Mouse (Mus musculus): Measurements from ENCODE around the gene Fcer2a. TPM values are rescaled to one million over a fixed set of nuclear protein-coding genes. Genes with fewer than 3 reads are reported as not detected.

The Fcer2a gene
- polyA plus RNA-seq, 1 experiment from 2014 or later = not detected

DNA sequence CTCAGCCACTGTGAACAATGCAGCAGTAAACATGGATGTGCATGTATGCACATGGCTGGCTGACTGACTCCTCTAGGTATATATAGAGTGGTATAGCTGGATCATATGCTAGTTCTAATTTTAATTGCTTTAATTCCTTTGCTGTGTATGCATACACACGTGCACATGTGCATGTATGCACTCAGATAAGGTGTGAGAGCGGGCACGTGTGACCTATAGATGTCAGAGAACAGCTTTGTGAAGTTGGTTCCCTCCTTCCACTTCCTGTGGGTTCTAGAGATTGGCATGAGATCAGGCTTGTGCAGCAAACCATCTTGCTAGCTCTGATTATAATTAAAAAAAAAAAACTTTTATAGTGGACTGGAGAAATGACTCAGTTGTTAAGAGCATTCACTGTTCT lies 41.1 kb downstream of the Fcer2a start:
- H3K4me2 ChIP-seq = no peak overlapping the region
- H3K9me3 ChIP-seq = no peaks in the 10 kb centered on the region
- H3K9ac ChIP-seq (replicated peaks) = no peak overlapping the region
- no peak overlapping the region for H3K4me3 ChIP-seq (replicated peaks)
- H3K4me1 ChIP-seq (replicated peaks) = peaks cover 9% of the 10 kb centered on the region; the same call in 1 of the 2 replicates
- 67% methylated on average over 3 of the region's 3 CpGs for WGBS
- no peak for ATAC-seq (ENCODE audit: insufficient number of reproducible peaks, insufficient read depth, low FRiP score, low TSS enrichment, low read depth)
- H3K27ac ChIP-seq = no peak overlapping the region
- H3K27me3 ChIP-seq = peaks cover 3% of the 10 kb centered on the region; the same call in 1 of the 2 replicates
- H3K36me3 ChIP-seq = no peaks in the 10 kb centered on the region

DNA sequence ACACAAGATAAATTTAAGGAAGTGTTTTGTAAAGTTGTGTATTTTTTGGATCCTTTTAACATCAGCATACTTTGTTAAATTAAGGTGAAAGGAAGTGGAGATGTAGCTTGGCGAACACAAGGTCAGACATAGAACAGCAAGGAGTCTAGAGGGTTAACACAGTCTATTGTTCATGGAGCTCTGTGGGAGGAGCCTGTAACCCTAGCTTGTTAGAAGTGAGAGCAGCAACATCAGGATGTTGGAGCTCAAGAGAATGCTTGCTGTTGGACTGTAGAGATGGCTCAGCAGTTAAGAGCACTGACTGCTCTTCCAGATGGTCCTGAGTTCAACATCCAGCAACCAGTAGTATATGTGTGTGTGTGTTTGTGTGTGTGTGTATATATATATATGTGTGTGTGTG lies 45.0 kb downstream of the Fcer2a start:
- H3K27me3 ChIP-seq = peaks cover 3% of the 10 kb centered on the region
- H3K4me1 ChIP-seq (replicated peaks) = no peaks in the 10 kb centered on the region
- no peak overlapping the region for H3K9ac ChIP-seq (replicated peaks)
- no peak overlapping the region for H3K4me3 ChIP-seq (replicated peaks)
- ATAC-seq (ENCODE audit: insufficient number of reproducible peaks, insufficient read depth, low FRiP score, low TSS enrichment, low read depth) = 0 out of 2 replicates have a peak, but pooled peaks have one; percentile 64
- no peaks in the 10 kb centered on the region for H3K36me3 ChIP-seq
- no peaks in the 10 kb centered on the region for H3K9me3 ChIP-seq
- no peak overlapping the region for H3K4me2 ChIP-seq
- WGBS = 43% methylated on average over 1 of the region's 1 CpGs
- no peak overlapping the region for H3K27ac ChIP-seq

DNA sequence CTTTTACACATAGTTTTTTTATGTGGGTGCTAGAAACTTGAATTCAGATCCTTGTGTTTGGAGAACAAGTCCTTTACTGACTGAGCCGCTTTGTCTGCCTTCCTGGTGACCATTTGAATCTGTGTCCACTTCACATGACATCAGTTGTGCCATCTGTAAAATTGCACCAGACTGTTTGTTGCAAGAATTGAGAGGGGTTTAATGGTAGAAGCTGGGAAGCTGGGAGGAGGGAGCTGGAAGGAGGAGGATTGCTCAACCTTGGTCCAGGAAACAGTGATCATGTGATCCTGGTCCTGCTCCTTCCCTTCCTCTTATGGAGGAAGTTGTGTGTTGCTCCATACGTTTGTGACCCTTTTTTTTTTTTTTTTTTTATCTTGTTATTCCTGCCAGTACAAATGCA lies 45.7 kb downstream of the Fcer2a start:
- Histone ChIP-seq H3K9ac (replicated peaks) (no peak overlapping the region), H3K4me1 (replicated peaks) (no peaks in the 10 kb centered on the region), H3K4me3 (replicated peaks) (no peak overlapping the region), H3K36me3 (no peaks in the 10 kb centered on the region), H3K4me2 (no peak overlapping the region), H3K27ac (no peak overlapping the region), H3K9me3 (no peaks in the 10 kb centered on the region), H3K27me3 (peaks cover 3% of the 10 kb centered on the region)
- ATAC-seq (ENCODE audit: insufficient number of reproducible peaks, insufficient read depth, low FRiP score, low TSS enrichment, low read depth) = no peak
- WGBS = 91% methylated on average over 1 of the region's 2 CpGs

DNA sequence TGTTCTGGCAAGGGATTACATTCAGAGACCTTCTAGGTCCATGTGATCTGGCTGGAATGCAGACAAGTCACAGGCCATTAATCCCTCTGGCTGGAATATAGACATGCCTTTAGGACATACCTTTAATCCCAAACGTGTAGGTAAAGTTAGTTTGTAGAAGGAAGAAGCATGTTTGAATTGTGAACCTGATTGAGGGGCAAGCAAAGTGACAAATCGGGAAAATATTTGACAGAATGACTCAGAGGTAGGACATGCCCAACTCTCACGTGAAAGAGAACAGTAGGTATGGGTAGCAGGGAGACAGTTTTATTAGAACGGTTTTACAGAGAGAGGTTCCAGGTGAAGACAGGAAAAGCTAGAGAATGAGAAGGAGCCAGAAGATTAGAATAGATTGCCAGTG lies 46.4 kb downstream of the Fcer2a start:
- ATAC-seq (ENCODE audit: insufficient number of reproducible peaks, insufficient read depth, low FRiP score, low TSS enrichment, low read depth) = no peak
- WGBS = 73% methylated on average over 4 of the region's 4 CpGs
- no peak overlapping the region for H3K9ac ChIP-seq (replicated peaks)

DNA sequence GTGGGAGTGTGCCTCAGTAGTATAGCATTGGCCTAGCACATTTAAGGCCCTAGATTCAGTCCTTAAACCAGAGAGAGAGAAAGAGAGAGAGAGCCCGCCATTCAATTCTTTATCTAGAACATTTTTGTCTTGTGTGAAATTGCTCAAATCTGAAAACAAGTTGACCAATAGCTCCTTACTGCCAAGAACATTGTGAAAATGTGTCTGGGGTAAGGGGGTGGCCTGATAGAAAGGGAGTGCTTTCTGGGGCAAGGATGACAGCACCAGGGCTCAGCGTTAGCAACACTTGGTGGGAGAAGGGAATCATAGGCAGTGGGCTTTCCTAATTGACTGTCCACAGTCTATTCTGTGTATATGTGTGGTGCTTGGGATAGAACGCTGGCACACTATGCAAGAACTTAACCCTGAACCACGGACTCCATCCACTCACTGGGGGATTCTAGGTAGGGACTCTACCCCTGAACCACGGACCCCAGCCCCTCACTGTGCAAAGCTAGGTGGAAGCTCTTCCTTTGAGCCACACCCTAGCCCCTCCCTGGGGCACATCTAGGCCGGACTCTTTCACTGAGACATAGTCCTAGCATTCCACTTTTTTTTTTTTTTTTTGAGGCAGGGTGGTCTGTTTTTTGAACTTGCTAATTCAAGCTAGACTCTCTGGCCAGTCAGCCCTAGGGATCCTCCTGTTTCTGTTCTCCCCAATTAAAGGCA lies 47.0 kb downstream of the Fcer2a start:
- Histone ChIP-seq H3K9ac (replicated peaks) (no peak overlapping the region), H3K4me3 (replicated peaks) (no peak overlapping the region), H3K27me3 (peaks cover 3% of the 10 kb centered on the region), H3K4me2 (no peak overlapping the region), H3K36me3 (no peaks in the 10 kb centered on the region), H3K27ac (no peak overlapping the region), H3K4me1 (replicated peaks) (no peaks in the 10 kb centered on the region), H3K9me3 (no peaks in the 10 kb centered on the region)
- ATAC-seq (ENCODE audit: insufficient number of reproducible peaks, insufficient read depth, low FRiP score, low TSS enrichment, low read depth) = no peak
- WGBS = 88% methylated on average over 6 of the region's 6 CpGs

More for the DNA sequence above, 46.4 kb downstream of the Fcer2a start:
- peaks cover 3% of the 10 kb centered on the region for H3K27me3 ChIP-seq
- H3K4me2 ChIP-seq = no peak overlapping the region
- H3K9me3 ChIP-seq = no peaks in the 10 kb centered on the region
- no peaks in the 10 kb centered on the region for H3K36me3 ChIP-seq
- H3K4me3 ChIP-seq (replicated peaks) = no peak overlapping the region
- no peaks in the 10 kb centered on the region for H3K4me1 ChIP-seq (replicated peaks)
- H3K27ac ChIP-seq = no peak overlapping the region

DNA sequence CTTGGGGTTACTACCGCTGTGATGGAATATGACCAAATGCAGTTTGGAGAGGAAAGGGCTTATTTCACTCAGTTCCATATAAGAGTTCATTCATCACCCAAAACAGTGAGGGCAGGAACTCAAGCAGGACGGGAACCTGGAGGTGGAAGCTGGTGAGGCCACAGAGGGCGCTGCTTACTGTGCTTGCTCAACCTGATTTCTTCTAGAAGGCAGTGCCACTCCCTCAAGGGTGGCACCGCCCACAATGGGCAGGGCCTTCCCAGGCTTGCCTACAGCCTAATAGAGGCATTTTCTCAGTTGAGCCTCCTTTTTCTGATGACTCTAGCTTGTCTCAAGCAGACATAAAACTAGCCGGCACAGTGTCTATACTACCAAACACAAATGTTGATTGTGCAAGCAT lies 48.2 kb downstream of the Fcer2a start:
- Histone ChIP-seq H3K4me2 (no peak overlapping the region), H3K4me3 (replicated peaks) (no peak overlapping the region), H3K4me1 (replicated peaks) (no peaks in the 10 kb centered on the region), H3K9ac (replicated peaks) (no peak overlapping the region), H3K27ac (no peak overlapping the region), H3K27me3 (peaks cover 2% of the 10 kb centered on the region; the same call in 1 of the 2 replicates), H3K36me3 (no peaks in the 10 kb centered on the region), H3K9me3 (no peaks in the 10 kb centered on the region)
- 28% methylated on average over 5 of the region's 5 CpGs for WGBS
- ATAC-seq (ENCODE audit: insufficient number of reproducible peaks, insufficient read depth, low FRiP score, low TSS enrichment, low read depth) = no peak

Other genes starting within 250 kb of the Fcer2a start
- 5.9 and 7.6 TPM in 2 replicates for gene Pex11g, start 226.5 kb downstream of the Fcer2a start, polyA plus RNA-seq (2016; fragmentation: Nextera tagmentation; extraction: Ambion mirVana)
- not detected in 2 replicates for gene Tex45, start 223.3 kb downstream of the Fcer2a start, polyA plus RNA-seq (2016; fragmentation: Nextera tagmentation; extraction: Ambion mirVana)
- 61.1 and 68.1 TPM in 2 replicates for gene Zfp358, start 201.0 kb downstream of the Fcer2a start, polyA plus RNA-seq (2016; fragmentation: Nextera tagmentation; extraction: Ambion mirVana)
- gene Mcoln1, start 193.7 kb downstream of the Fcer2a start, polyA plus RNA-seq (2016; fragmentation: Nextera tagmentation; extraction: Ambion mirVana) = 52.9 and 59.4 TPM in 2 replicates
- gene Pnpla6, start 178.8 kb downstream of the Fcer2a start, polyA plus RNA-seq (2016; fragmentation: Nextera tagmentation; extraction: Ambion mirVana) = 22.9 and 29.5 TPM in 2 replicates
- gene C330021F23Rik, start 126.2 kb downstream of the Fcer2a start, polyA plus RNA-seq (2016; fragmentation: Nextera tagmentation; extraction: Ambion mirVana) = 0.69 and 0.74 TPM in 2 replicates
- 7.0 and 8.5 TPM in 2 replicates for gene Camsap3, start 106.9 kb downstream of the Fcer2a start, polyA plus RNA-seq (2016; fragmentation: Nextera tagmentation; extraction: Ambion mirVana)
- gene Xab2, start 72.9 kb downstream of the Fcer2a start, polyA plus RNA-seq (2016; fragmentation: Nextera tagmentation; extraction: Ambion mirVana) = 67.7 and 68.9 TPM in 2 replicates
- gene Pet100, start 72.6 kb downstream of the Fcer2a start, polyA plus RNA-seq (2016; fragmentation: Nextera tagmentation; extraction: Ambion mirVana) = 115 and 133 TPM in 2 replicates
- gene Pcp2, start 68.6 kb downstream of the Fcer2a start, polyA plus RNA-seq (2016; fragmentation: Nextera tagmentation; extraction: Ambion mirVana) = 0.31 and 0.61 TPM in 2 replicates
- gene Stxbp2, start 63.2 kb downstream of the Fcer2a start, polyA plus RNA-seq (2016; fragmentation: Nextera tagmentation; extraction: Ambion mirVana) = 27.8 and 32.4 TPM in 2 replicates
- not detected in 2 replicates for gene Retn, start 38.4 kb downstream of the Fcer2a start, polyA plus RNA-seq (2016; fragmentation: Nextera tagmentation; extraction: Ambion mirVana)
- not detected in 2 replicates for gene Mcemp1, start 28.4 kb downstream of the Fcer2a start, polyA plus RNA-seq (2016; fragmentation: Nextera tagmentation; extraction: Ambion mirVana)
- gene Fcor, start 21.8 kb downstream of the Fcer2a start, polyA plus RNA-seq (2016; fragmentation: Nextera tagmentation; extraction: Ambion mirVana) = 13.9 and 14.0 TPM in 2 replicates
- 37.6 and 38.2 TPM in 2 replicates for gene Trappc5, start 17.9 kb downstream of the Fcer2a start, polyA plus RNA-seq (2016; fragmentation: Nextera tagmentation; extraction: Ambion mirVana)
- not detected in 2 replicates for gene Clec4g, start 26.5 kb upstream of the Fcer2a start, polyA plus RNA-seq (2016; fragmentation: Nextera tagmentation; extraction: Ambion mirVana)
- not detected in 2 replicates for gene Cd209a, start 54.8 kb upstream of the Fcer2a start, polyA plus RNA-seq (2016; fragmentation: Nextera tagmentation; extraction: Ambion mirVana)
- not detected in 2 replicates for gene Cd209e, start 160.1 kb upstream of the Fcer2a start, polyA plus RNA-seq (2016; fragmentation: Nextera tagmentation; extraction: Ambion mirVana)
- not detected in 2 replicates for gene Cd209d, start 184.4 kb upstream of the Fcer2a start, polyA plus RNA-seq (2016; fragmentation: Nextera tagmentation; extraction: Ambion mirVana)
- gene Cd209b, start 232.7 kb upstream of the Fcer2a start, polyA plus RNA-seq (2016; fragmentation: Nextera tagmentation; extraction: Ambion mirVana) = not detected in 2 replicates